Mouse (Mus musculus): ENCODE measurements at regions not wholly inside any gene's neighbourhood (a gene's known extent, or its start where the extent isn't known, plus 50 kb on each side); places are given as distances from the start of the nearest gene placed in this dataset.

DNA sequence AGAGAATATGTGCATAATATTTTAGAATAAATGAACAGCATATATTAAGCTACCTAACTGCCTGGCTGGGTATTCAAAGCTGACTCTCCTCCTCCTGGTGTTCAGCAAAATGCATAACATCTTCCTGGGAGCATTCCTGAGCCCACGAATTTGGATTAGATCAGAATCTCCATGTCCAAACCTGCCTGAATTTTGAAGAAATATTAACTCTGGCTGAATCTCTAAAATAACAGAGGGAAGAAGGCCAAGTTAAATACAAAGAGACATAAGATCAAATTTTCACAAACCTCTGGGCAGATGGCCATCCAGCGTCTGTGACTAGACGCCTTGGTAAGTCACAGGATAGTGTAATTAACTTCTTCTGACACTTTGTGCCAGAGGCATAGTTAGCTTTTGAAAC is 95.2 kb upstream of the Lifr start:
- TF ChIP-seq CTCF (conservative IDR thresholded peaks at IDR 0.05; ENCODE audit: low read length) (no peak), NANOG (IDR thresholded peaks at IDR 0.05; ENCODE audit: borderline replicate concordance, low read length) (no peak)
